ENCODE assay signal across 25 mouse cellular contexts in the genomic region with DNA sequence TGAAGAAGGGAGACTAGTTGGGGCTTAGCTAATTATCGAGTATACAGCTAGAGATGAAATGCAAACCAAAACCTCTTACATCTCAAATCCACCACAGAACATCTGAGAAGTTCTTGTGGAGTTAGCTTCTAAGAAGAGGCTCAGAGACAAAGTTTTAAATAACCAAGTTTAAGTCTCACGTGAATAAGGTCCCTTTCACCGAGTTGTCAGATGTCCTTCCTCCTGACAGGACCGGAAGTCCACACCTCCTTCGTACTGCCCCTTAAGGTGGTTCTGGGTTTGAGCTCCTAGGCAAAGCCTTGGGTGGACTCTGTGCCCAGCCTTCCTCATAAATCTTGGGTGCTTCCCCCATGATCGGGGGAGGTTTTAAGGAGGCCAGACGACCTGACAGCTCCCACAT.
"Had no signal": no experiment of that assay in that cellular context is flagged by ENCODE, and none has a peak within 500 bp of the region (broad histone marks: within the 10 kb centered on the region; RNA-seq: fewer than 3 reads in every experiment).

No protein-coding gene starts in this region.

- H3K9me3 ChIP-seq: heart, embryonic 10.5 days; heart, embryonic 12.5 days; hindbrain, embryonic 13.5 days; intestine, embryonic 15.5 days; kidney, embryonic 15.5 days; limb, embryonic 10.5 days; limb, embryonic 12.5 days; liver, embryonic 13.5 days had no signal

- ATAC-seq: hindbrain, embryonic 16.5 days; inflammation-experienced regulatory T-cells, adult 6 months; intestine, embryonic 15.5 days; intestine, postnatal 0 days had no signal

- H3K9ac ChIP-seq: heart, embryonic 12.5 days; hindbrain, embryonic 13.5 days; intestine, embryonic 15.5 days; kidney, embryonic 15.5 days; limb, embryonic 12.5 days; liver, embryonic 13.5 days had no signal

- H3K4me3 ChIP-seq: heart, embryonic 10.5 days; heart, embryonic 12.5 days; hindbrain, embryonic 13.5 days; intestine, embryonic 15.5 days; kidney, embryonic 15.5 days; layer of hippocampus, adult 2 months; left cerebral cortex, adult 2 months; limb, embryonic 10.5 days; limb, embryonic 12.5 days; liver, embryonic 13.5 days had no signal

- H3K27ac ChIP-seq: heart, embryonic 10.5 days; hindbrain, embryonic 13.5 days; intestine, embryonic 15.5 days; kidney, embryonic 15.5 days; layer of hippocampus, adult 2 months; left cerebral cortex, adult 2 months; limb, embryonic 10.5 days; limb, embryonic 12.5 days; liver, embryonic 13.5 days had no signal

- DNase-seq: gastrocnemius, postnatal 14 days; gastrocnemius, postnatal 36 days; heart, adult 18-20 months; heart, postnatal 14 days; heart, postnatal 36 days; kidney, adult 18-20 months; kidney, adult 9 months; kidney, postnatal 10 days; kidney, postnatal 25 days; kidney, postnatal 4 days; liver; liver, embryonic 13.5 days had no signal

- H3K4me1 ChIP-seq: heart, embryonic 10.5 days; heart, embryonic 12.5 days; intestine, embryonic 15.5 days; kidney, embryonic 15.5 days; limb, embryonic 10.5 days; limb, embryonic 12.5 days; liver, embryonic 13.5 days had no signal

- H3K4me2 ChIP-seq: heart, embryonic 12.5 days; hindbrain, embryonic 13.5 days; intestine, embryonic 15.5 days; kidney, embryonic 15.5 days; limb, embryonic 12.5 days; liver, embryonic 11.5 days; liver, embryonic 13.5 days had no signal

- H3K27me3 ChIP-seq: heart, embryonic 12.5 days; hindbrain, embryonic 13.5 days; intestine, embryonic 15.5 days; kidney, embryonic 15.5 days; limb, embryonic 12.5 days; liver, embryonic 13.5 days had no signal

- H3K36me3 ChIP-seq: heart, embryonic 10.5 days; heart, embryonic 12.5 days; hindbrain, embryonic 13.5 days; intestine, embryonic 15.5 days; kidney, embryonic 15.5 days; limb, embryonic 10.5 days; limb, embryonic 12.5 days; liver, embryonic 13.5 days had no signal
